Mouse (Mus musculus) heart, adult 2 months (tissue): ENCODE results near the gene Gm5475. TPM values are rescaled to one million over a fixed set of nuclear protein-coding genes. Genes with fewer than 3 reads are reported as not detected.

Experiments
- DNase-seq, 2 experiments: peaks; one replicate each; pipeline ENCODE4 v3.0.0; 2021
- H3K27ac ChIP-seq: fragments of 200-600 bp; 2 replicates; pipeline ENCODE4 v1.8.1; 2022
- H3K27me3 ChIP-seq: fragments of 200-500 bp; 2 replicates; pipeline ENCODE4 v1.6.1; 2012; ENCODE audit warnings: mild to moderate bottlenecking, low read length, inconsistent platforms, mixed read lengths; ENCODE audit not compliant: control insufficient read depth, insufficient read depth
- H3K36me3 ChIP-seq: fragments of 200-500 bp; 2 replicates; pipeline ENCODE4 v1.6.1; 2012; ENCODE audit warnings: low read length, inconsistent platforms; ENCODE audit not compliant: control insufficient read depth, insufficient read depth
- H3K4me1 ChIP-seq: fragments of 200-500 bp; 2 replicates; pipeline ENCODE4 v1.6.1; 2011; ENCODE audit warnings: low read length; ENCODE audit not compliant: control insufficient read depth, insufficient read depth
- H3K4me3 ChIP-seq: fragments of 200-600 bp; 2 replicates; pipeline ENCODE4 v1.8.1; 2022
- H3K79me2 ChIP-seq: fragments of 200-500 bp; replicated peaks from 2 replicates; pipeline ENCODE4 v1.6.1; 2012; ENCODE audit warnings: mild to moderate bottlenecking, inconsistent platforms, low read length, moderate library complexity, mixed read lengths; ENCODE audit not compliant: control insufficient read depth, insufficient read depth
- H3K9ac ChIP-seq: fragments of 200-500 bp; 2 replicates; pipeline ENCODE4 v1.6.1; 2012; ENCODE audit warnings: low read depth, mild to moderate bottlenecking, control low read depth, inconsistent platforms, low read length, mixed read lengths
- CTCF ChIP-seq: fragments of 200-600 bp; IDR thresholded peaks from 2 replicates; pipeline ENCODE4 v1.8.1; 2022; ENCODE audit warnings: antibody characterized with exemption, mild to moderate bottlenecking, moderate library complexity
- EP300 ChIP-seq: fragments of 200-500 bp; IDR thresholded peaks from 2 replicates; pipeline ENCODE4 v1.6.1; 2011; ENCODE audit warnings: low read depth, low read length, control low read depth; ENCODE audit not compliant: insufficient read depth
- POLR2A ChIP-seq: fragments of 200-500 bp; IDR thresholded peaks from 2 replicates; pipeline ENCODE4 v1.6.1; 2011; ENCODE audit warnings: mild to moderate bottlenecking, low read depth, low read length, control low read depth; ENCODE audit not compliant: insufficient read depth
- WGBS: fragments of 180-500 bp; shearing (Covaris S2); methylation state at CpG from one replicate; pipeline ENCODE4 v1.1.7; 2018; 5-methylcytosine and 5-hydroxymethylcytosine counted together
- intact Hi-C: fragments of 180-260 bp; cut with DNase I; formaldehyde crosslinking; loops from one replicate; pipeline ENCODE4 v1.15.1; 2025
- polyA plus RNA-seq: library from polyadenylated mRNA; depleted of rRNA; stranded (reverse); fragments of >200 nt; gene quantifications from 2 replicates; pipeline ENCODE4 v1.2.3, GENCODE M21; 2012
- total RNA-seq, 2 experiments: library from RNA; stranded (reverse); gene quantifications; 2 replicates each; pipeline ENCODE4 v1.2.3; 2021

The Gm5475 gene
- total and polyA plus RNA-seq, 3 experiments: not detected

- Histone ChIP-seq H3K36me3 (no peaks in the 10 kb centered on the region), H3K4me1 (no peaks in the 10 kb centered on the region), H3K9ac (no peak overlapping the region), H3K27ac (no peak overlapping the region), H3K79me2 (no peaks in the 10 kb centered on the region), H3K4me3 (no peak overlapping the region), H3K27me3 (no peaks in the 10 kb centered on the region)
- TF ChIP-seq POLR2A: no peak
- intact Hi-C loops: no loop called here
- WGBS: 69% methylated on average over 3 of the region's 3 CpGs
- no peak for DNase-seq
These were observed 27.5 kb downstream of the Gm5475 start for GRCm38 (mm10) chr15:100449495-100449894.

- TF ChIP-seq POLR2A (no peak), EP300 (no peak), CTCF (no peak)
- Histone ChIP-seq H3K9ac (no peak overlapping the region), H3K79me2 (no peaks in the 10 kb centered on the region), H3K36me3 (no peaks in the 10 kb centered on the region), H3K4me3 (no peak overlapping the region), H3K27me3 (no peaks in the 10 kb centered on the region), H3K27ac (no peak overlapping the region), H3K4me1 (no peaks in the 10 kb centered on the region)
- intact Hi-C loops: loop anchor here (10.0 kb wide), 1 partner anchor 136 kb away; no protein-coding TSS in a partner anchor
- DNase-seq: peak; percentile 66 to 69
- WGBS: 45% methylated on average over 16 of the region's 16 CpGs
These were observed 29.3 kb downstream of the Gm5475 start for GRCm38 (mm10) chr15:100451245-100451644.

GRCm38 (mm10) chr15:100452486-100452885, 30.5 kb downstream of the Gm5475 start:
- intact Hi-C loops: loop anchor here (10.0 kb wide), 1 partner anchor 138 kb away; no protein-coding TSS in a partner anchor

GRCm38 (mm10) chr15:100456356-100456991, 34.5 kb downstream of the Gm5475 start:
- no peak for TF ChIP-seq CTCF
- no peak for TF ChIP-seq POLR2A
- TF ChIP-seq EP300: no peak
- Histone ChIP-seq H3K27ac (no peak overlapping the region), H3K9ac (no peak overlapping the region), H3K79me2 (no peaks in the 10 kb centered on the region), H3K27me3 (no peaks in the 10 kb centered on the region), H3K36me3 (no peaks in the 10 kb centered on the region), H3K4me1 (no peaks in the 10 kb centered on the region), H3K4me3 (no peak overlapping the region)
- DNase-seq: no peak
- intact Hi-C loops: loop anchor here (5.0 to 10.0 kb wide), 4 partner anchors 34 to 434 kb away; partner anchors contain the start of gene Gm5475
- WGBS: 70% methylated on average over 7 of the region's 7 CpGs

More at GRCm38 (mm10) chr15:100452486-100452885, 30.5 kb downstream of the Gm5475 start:
- Histone ChIP-seq H3K27me3 (no peaks in the 10 kb centered on the region), H3K4me1 (no peaks in the 10 kb centered on the region), H3K9ac (no peak overlapping the region), H3K36me3 (no peaks in the 10 kb centered on the region), H3K79me2 (no peaks in the 10 kb centered on the region), H3K4me3 (no peak overlapping the region), H3K27ac (no peak overlapping the region)
- DNase-seq: no peak
- TF ChIP-seq EP300 (no peak), POLR2A (no peak), CTCF (no peak)
- WGBS: 77% methylated on average over 11 of the region's 11 CpGs

GRCm38 (mm10) chr15:100457340-100457739, 35.4 kb downstream of the Gm5475 start:
- no peaks in the 10 kb centered on the region for H3K36me3 ChIP-seq
- TF ChIP-seq POLR2A (no peak), CTCF (peak; percentile 95), EP300 (peak; percentile 86; the same call in 1 of the 2 replicates)
- no peaks in the 10 kb centered on the region for H3K27me3 ChIP-seq
- peak; percentile 61 to 77 for DNase-seq
- H3K27ac ChIP-seq: no peak overlapping the region
- 0 out of 2 replicates have a peak overlapping the region, but pooled peaks have one; percentile 32 for H3K9ac ChIP-seq
- H3K4me1 ChIP-seq: no peaks in the 10 kb centered on the region
- no peaks in the 10 kb centered on the region for H3K79me2 ChIP-seq
- WGBS: 4% methylated on average over 17 of the region's 17 CpGs
- H3K4me3 ChIP-seq: no peak overlapping the region
- intact Hi-C loops: loop anchor here (5.0 to 10.0 kb wide), 4 partner anchors 35 to 435 kb away; partner anchors contain the start of gene Gm5475

- intact Hi-C loops: loop anchor here (5.0 to 10.0 kb wide), 4 partner anchors 36 to 436 kb away; partner anchors contain the start of gene Gm5475
- peak; percentile 35 to 49 for DNase-seq
These were observed 36.1 kb downstream of the Gm5475 start for GRCm38 (mm10) chr15:100458055-100458454.

More at GRCm38 (mm10) chr15:100458055-100458454, 36.1 kb downstream of the Gm5475 start:
- Histone ChIP-seq H3K79me2 (no peaks in the 10 kb centered on the region), H3K4me3 (no peak overlapping the region), H3K36me3 (no peaks in the 10 kb centered on the region), H3K27me3 (no peaks in the 10 kb centered on the region), H3K27ac (no peak overlapping the region), H3K9ac (no peak overlapping the region), H3K4me1 (no peaks in the 10 kb centered on the region)
- TF ChIP-seq CTCF (peak; percentile 67), EP300 (no peak), POLR2A (no peak)
- WGBS: 28% methylated on average over 10 of the region's 10 CpGs
